15 mouse cellular contexts compared by ENCODE assay signal in genomic region chr3:21361069-21361468, GRCm38 (mm10).
"Had no signal": no experiment of that assay in that cellular context is flagged by ENCODE, and none has a peak within 500 bp of the region (broad histone marks: within the 10 kb centered on the region; RNA-seq: fewer than 3 reads in every experiment).

No protein-coding gene starts in this region.

- H3K4me3 ChIP-seq: lung, embryonic 15.5 days; megakaryocyte, embryonic 14.5 days; midbrain, embryonic 13.5 days; midbrain, embryonic 15.5 days; neural tube, embryonic 12.5 days had no signal

- H3K27me3 ChIP-seq: lung, embryonic 15.5 days; megakaryocyte, embryonic 14.5 days; midbrain, embryonic 13.5 days; midbrain, embryonic 15.5 days; neural tube, embryonic 12.5 days had no signal

- H3K4me1 ChIP-seq: lung, embryonic 15.5 days; neural tube, embryonic 12.5 days had no signal

- H3K36me3 ChIP-seq: lung, embryonic 15.5 days; midbrain, embryonic 13.5 days; midbrain, embryonic 15.5 days; neural tube, embryonic 12.5 days had no signal

- H3K4me2 ChIP-seq: lung, embryonic 15.5 days; midbrain, embryonic 11.5 days; midbrain, embryonic 13.5 days; midbrain, embryonic 15.5 days; neural tube, embryonic 12.5 days had no signal

- H3K27ac ChIP-seq: lung, embryonic 15.5 days; macrophage; midbrain, embryonic 13.5 days; midbrain, embryonic 15.5 days; neural tube, embryonic 12.5 days had no signal

- DNase-seq: lung, adult 2 months; lung, postnatal 14 days; lung, postnatal 36 days; right cerebral cortex, postnatal 14 days; thymus, adult 18-20 months; thymus, postnatal 14 days; thymus, postnatal 36 days had no signal

- H3K9ac ChIP-seq: lung, embryonic 15.5 days; midbrain, embryonic 13.5 days; midbrain, embryonic 15.5 days; neural tube, embryonic 12.5 days had no signal

- H3K9me3 ChIP-seq: lung, embryonic 15.5 days; midbrain, embryonic 13.5 days; midbrain, embryonic 15.5 days; neural tube, embryonic 12.5 days had no signal

- ATAC-seq: lung, postnatal 0 days; midbrain, embryonic 13.5 days; midbrain, embryonic 15.5 days had no signal
